Mouse (Mus musculus) left cerebral cortex, adult 11 months (tissue): Measurements from ENCODE around the gene 9030612E09Rik.

Experiments
- DNase-seq: peaks from one replicate; pipeline ENCODE4 v3.0.0; 2022; ENCODE audit warnings: low spot score

Gene 9030612E09Rik

GRCm38 (mm10) chr10:43174326-43175155, at the start of gene 9030612E09Rik, which contains the start of gene Sobp:
Gene 9030612E09Rik, plus strand, starts transcription at chr10:43174704.
Gene Sobp, minus strand, starts transcription at chr10:43174530.
- peak; percentile 62 for DNase-seq

- DNase-seq, result no peak
Observed at GRCm38 (mm10) chr10:43128750-43129149, 45.8 kb upstream of the 9030612E09Rik start.

GRCm38 (mm10) chr10:43134027-43134426, 40.5 kb upstream of the 9030612E09Rik start:
- no peak for DNase-seq

GRCm38 (mm10) chr10:43143173-43143572, 31.3 kb upstream of the 9030612E09Rik start:
- DNase-seq, result no peak

GRCm38 (mm10) chr10:43148456-43148855, 26.0 kb upstream of the 9030612E09Rik start:
- DNase-seq, result no peak

- no peak for DNase-seq
Observed at GRCm38 (mm10) chr10:43152643-43153042, 21.9 kb upstream of the 9030612E09Rik start.

GRCm38 (mm10) chr10:43155046-43155560, 19.4 kb upstream of the 9030612E09Rik start:
- peak; percentile 30 for DNase-seq

- no peak for DNase-seq
Observed at GRCm38 (mm10) chr10:43158917-43159316, 15.6 kb upstream of the 9030612E09Rik start.

- DNase-seq, result no peak
Observed at GRCm38 (mm10) chr10:43159333-43159732, 15.2 kb upstream of the 9030612E09Rik start.

GRCm38 (mm10) chr10:43162318-43162717, 12.2 kb upstream of the 9030612E09Rik start:
- no peak for DNase-seq

- no peak for DNase-seq
Observed at GRCm38 (mm10) chr10:43164406-43164805, 10.1 kb upstream of the 9030612E09Rik start.

GRCm38 (mm10) chr10:43166146-43166545, 8.4 kb upstream of the 9030612E09Rik start:
- no peak for DNase-seq

- no peak for DNase-seq
Observed at GRCm38 (mm10) chr10:43166817-43167216, 7.7 kb upstream of the 9030612E09Rik start.

GRCm38 (mm10) chr10:43168847-43169246, 5.7 kb upstream of the 9030612E09Rik start:
- no peak for DNase-seq

- DNase-seq, result no peak
Observed at GRCm38 (mm10) chr10:43171106-43171505, 3.4 kb upstream of the 9030612E09Rik start.

- DNase-seq, result no peak
Observed at GRCm38 (mm10) chr10:43172066-43172465, 2.4 kb upstream of the 9030612E09Rik start.

GRCm38 (mm10) chr10:43172554-43172953, 1.9 kb upstream of the 9030612E09Rik start:
- DNase-seq, result no peak

GRCm38 (mm10) chr10:43173141-43173827, 1.2 kb upstream of the 9030612E09Rik start:
- no peak for DNase-seq

- no peak for DNase-seq
Observed at GRCm38 (mm10) chr10:43173828-43174325, 627 bp upstream of the 9030612E09Rik start.

GRCm38 (mm10) chr10:43175156-43175601, 675 bp downstream of the 9030612E09Rik start:
- DNase-seq, result no peak

GRCm38 (mm10) chr10:43180313-43180912, 5.9 kb downstream of the 9030612E09Rik start:
- DNase-seq, result no peak

- DNase-seq, result no peak
Observed at GRCm38 (mm10) chr10:43200206-43200605, 25.7 kb downstream of the 9030612E09Rik start.
